Mouse (Mus musculus) CH12.LX (cell line): ENCODE results near the gene Tspan9. TPM values are rescaled to one million over a fixed set of nuclear protein-coding genes. Genes with fewer than 3 reads are reported as not detected.

ENCODE experiments used
- DNase-seq: peaks from one replicate; pipeline ENCODE4 v3.0.0-alpha.2; 2013; ENCODE audit errors: extremely low read depth
- H3K27ac ChIP-seq: 2 replicates; pipeline ENCODE4 v1.5.1; 2012; ENCODE audit warnings: low read depth, mild to moderate bottlenecking, control low read depth, moderate library complexity; ENCODE audit not compliant: insufficient read depth
- H3K27me3 ChIP-seq: replicated peaks from 2 replicates; pipeline ENCODE3; 2012; ENCODE audit warnings: inconsistent platforms
- H3K36me3 ChIP-seq, 2 experiments: replicated peaks in 1 of 2; 2 replicates each; pipeline versions ENCODE3 to v1.6.1; 2012; ENCODE audit warnings: inconsistent platforms in 1 of 2, low read length in 1 of 2, mild to moderate bottlenecking in 1 of 2, mixed read lengths in 1 of 2, moderate library complexity in 1 of 2; ENCODE audit not compliant: control insufficient read depth in 1 of 2, insufficient read depth in 1 of 2
- H3K4me1 ChIP-seq, 2 experiments: 2 replicates each; pipeline ENCODE4 v1.6.1; 2012; ENCODE audit warnings: inconsistent platforms in 1 of 2, moderate library complexity in 1 of 2; ENCODE audit not compliant: insufficient read depth in 2 of 2, control insufficient read depth in 1 of 2
- H3K4me2 ChIP-seq: 2 replicates; pipeline ENCODE4 v1.6.1; 2012; ENCODE audit warnings: low read depth, mild to moderate bottlenecking, control low read depth; ENCODE audit not compliant: poor library complexity, insufficient read depth, severe bottlenecking
- H3K4me3 ChIP-seq, 3 experiments: fragments of 150-350 bp in 1 of 3; sonication (generic) in 1 of 3; replicated peaks in 1 of 3; 2 replicates each; pipeline versions ENCODE3 to v1.5.1; 2011 to 2012; ENCODE audit warnings: low read depth in 2 of 3, low read length in 2 of 3, mild to moderate bottlenecking in 2 of 3, moderate library complexity in 2 of 3, control low read depth in 1 of 3, improper control_type of control experiment in 1 of 3, inconsistent platforms in 1 of 3, mixed read lengths in 1 of 3; ENCODE audit not compliant: poor library complexity in 1 of 3
- H3K79me2 ChIP-seq: replicated peaks from 2 replicates; pipeline ENCODE4 v1.6.1; 2012; ENCODE audit warnings: mild to moderate bottlenecking, moderate library complexity; ENCODE audit not compliant: control insufficient read depth, poor library complexity, insufficient read depth, severe bottlenecking; ENCODE audit errors: extremely low read depth
- H3K9ac ChIP-seq: 2 replicates; pipeline ENCODE4 v1.6.1; 2012; ENCODE audit warnings: low read depth, mild to moderate bottlenecking, control low read depth, moderate library complexity; ENCODE audit not compliant: insufficient read depth
- H3K9me3 ChIP-seq: replicated peaks from 2 replicates; pipeline ENCODE3; 2012; ENCODE audit warnings: low read length, inconsistent platforms, mixed read lengths
- CHD1 ChIP-seq: IDR thresholded peaks from 2 replicates; pipeline ENCODE4 v1.6.1; 2012; ENCODE audit warnings: low read depth, low read length, improper control_type of control experiment, inconsistent platforms
- CHD2 ChIP-seq: IDR thresholded peaks from 2 replicates; pipeline ENCODE4 v1.6.1; 2011; ENCODE audit warnings: low read length, improper control_type of control experiment
- CTCF ChIP-seq, 2 experiments: IDR thresholded peaks in 1 of 2; conservative IDR thresholded peaks in 1 of 2; 2 replicates each; pipeline ENCODE4 v1.5.1; 2011 to 2012; ENCODE audit warnings: low read depth in 2 of 2, low read length in 2 of 2, improper control_type of control experiment in 1 of 2, inconsistent platforms in 1 of 2, mild to moderate bottlenecking in 1 of 2, moderate library complexity in 1 of 2
- EP300 ChIP-seq: IDR thresholded peaks from 2 replicates; pipeline ENCODE4 v1.6.1; 2011; ENCODE audit warnings: low read length, improper control_type of control experiment
- IRF4 ChIP-seq: IDR thresholded peaks from 2 replicates; pipeline ENCODE4 v1.6.1; 2014; ENCODE audit warnings: low read depth, mild to moderate bottlenecking, inconsistent platforms, low read length, improper control_type of control experiment
- KAT2A ChIP-seq: IDR thresholded peaks from 2 replicates; pipeline ENCODE4 v1.6.1; 2012; ENCODE audit warnings: low read length, improper control_type of control experiment, inconsistent platforms; ENCODE audit not compliant: insufficient replicate concordance
- MAFK ChIP-seq: IDR thresholded peaks from 2 replicates; pipeline ENCODE4 v1.6.1; 2011; ENCODE audit warnings: low read length, improper control_type of control experiment; ENCODE audit not compliant: insufficient replicate concordance
- MAX ChIP-seq: IDR thresholded peaks from 2 replicates; pipeline ENCODE4 v1.6.1; 2011; ENCODE audit warnings: low read length, improper control_type of control experiment
- MEF2A ChIP-seq: IDR thresholded peaks from 2 replicates; pipeline ENCODE4 v1.6.1; 2014; ENCODE audit warnings: low read depth, mild to moderate bottlenecking, inconsistent platforms, low read length, improper control_type of control experiment, borderline replicate concordance
- MXI1 ChIP-seq: IDR thresholded peaks from 2 replicates; pipeline ENCODE4 v1.6.1; 2011; ENCODE audit warnings: mild to moderate bottlenecking, low read depth, low read length, improper control_type of control experiment
- MYC ChIP-seq: IDR thresholded peaks from 2 replicates; pipeline ENCODE4 v1.6.1; 2011; ENCODE audit warnings: low read depth, mild to moderate bottlenecking, improper control_type of control experiment, low read length
- PAX5 ChIP-seq: IDR thresholded peaks from 2 replicates; pipeline ENCODE4 v1.6.1; 2012; ENCODE audit warnings: low read length, inconsistent platforms, mixed read lengths
- POLR2A ChIP-seq: IDR thresholded peaks from 2 replicates; pipeline ENCODE4 v1.6.1; 2011; ENCODE audit warnings: low read depth, mild to moderate bottlenecking, improper control_type of control experiment, low read length
- POLR2AphosphoS2 ChIP-seq: IDR thresholded peaks from 2 replicates; pipeline ENCODE4 v1.6.1; 2011; ENCODE audit warnings: low read depth, low read length, improper control_type of control experiment
- RAD21 ChIP-seq: IDR thresholded peaks from 2 replicates; pipeline ENCODE4 v1.6.1; 2011; ENCODE audit warnings: low read depth, mild to moderate bottlenecking, low read length, improper control_type of control experiment, moderate library complexity
- RCOR1 ChIP-seq: conservative IDR thresholded peaks from 2 replicates; pipeline ENCODE4 v1.6.1; 2012; ENCODE audit warnings: low read depth, mild to moderate bottlenecking, inconsistent platforms, low read length, improper control_type of control experiment
- SIN3A ChIP-seq: IDR thresholded peaks from 2 replicates; pipeline ENCODE4 v1.6.1; 2012; ENCODE audit warnings: low read length, improper control_type of control experiment, inconsistent platforms
- SMC3 ChIP-seq: IDR thresholded peaks from 2 replicates; pipeline ENCODE4 v1.6.1; 2011; ENCODE audit warnings: low read depth, low read length, improper control_type of control experiment
- TBP ChIP-seq: conservative IDR thresholded peaks from 2 replicates; pipeline ENCODE4 v1.6.1; 2011; ENCODE audit warnings: low read depth, low read length, improper control_type of control experiment
- TCF12 ChIP-seq: IDR thresholded peaks from 2 replicates; pipeline ENCODE4 v1.6.1; 2014; ENCODE audit warnings: low read depth, mild to moderate bottlenecking, inconsistent platforms, low read length, improper control_type of control experiment
- USF1 ChIP-seq: IDR thresholded peaks from 2 replicates; pipeline ENCODE4 v1.6.1; 2014; ENCODE audit warnings: low read depth, mild to moderate bottlenecking, inconsistent platforms, low read length, improper control_type of control experiment
- USF2 ChIP-seq: conservative IDR thresholded peaks from 2 replicates; pipeline ENCODE4 v1.6.1; 2011; ENCODE audit warnings: low read depth, low read length, improper control_type of control experiment
- ZC3H11A ChIP-seq: IDR thresholded peaks from 2 replicates; pipeline ENCODE4 v1.6.1; 2012; ENCODE audit warnings: low read depth, mild to moderate bottlenecking, inconsistent platforms, low read length, improper control_type of control experiment
- ZKSCAN1 ChIP-seq: IDR thresholded peaks from 2 replicates; pipeline ENCODE4 v1.6.1; 2012; ENCODE audit warnings: low read depth, inconsistent platforms, low read length, improper control_type of control experiment, borderline replicate concordance
- ZMIZ1 ChIP-seq: IDR thresholded peaks from 2 replicates; pipeline ENCODE4 v1.6.1; 2012; ENCODE audit warnings: low read depth, mild to moderate bottlenecking, inconsistent platforms, low read length, improper control_type of control experiment
- ZNF384 ChIP-seq: IDR thresholded peaks from 2 replicates; pipeline ENCODE4 v1.6.1; 2012; ENCODE audit warnings: low read depth, low read length, improper control_type of control experiment, inconsistent platforms
- dilution Hi-C: fragments of 300-500 bp; cut with MboI; formaldehyde crosslinking; loops from 2 replicates; pipeline ENCODE4 v1.14.3; 2020; ENCODE audit warnings: low sequenced_read_pairs; ENCODE audit not compliant: extremely low pct_unique_long_range_greater_than_20kb, extremely low pct_ligation_motif_present
- in situ Hi-C: fragments of 300-500 bp; cut with MboI; formaldehyde crosslinking; loops from 3 replicates; pipeline ENCODE4 v1.14.3; 2019; ENCODE audit warnings: low sequenced_read_pairs, low pct_ligation_motif_present, low pct_unique_long_range_greater_than_20kb, mixed read lengths
- polyA plus RNA-seq: library from polyadenylated mRNA; unstranded; fragments of >175 nt; gene quantifications from 2 replicates; pipeline ENCODE4 v1.2.1, GENCODE M21; 2012; ENCODE audit warnings: low read depth; ENCODE audit not compliant: insufficient read length
- total RNA-seq, 2 experiments: library from RNA; depleted of rRNA; stranded (reverse); fragments of 300-350 nt in 1 of 2; fragments of >200 nt in 1 of 2; gene quantifications; 2 replicates each; pipeline ENCODE4 v1.2.3; 2012 to 2014

Gene Tspan9
- total and polyA plus RNA-seq, 3 experiments, result 0.40 to 0.98 (median 0.71) TPM

DNA sequence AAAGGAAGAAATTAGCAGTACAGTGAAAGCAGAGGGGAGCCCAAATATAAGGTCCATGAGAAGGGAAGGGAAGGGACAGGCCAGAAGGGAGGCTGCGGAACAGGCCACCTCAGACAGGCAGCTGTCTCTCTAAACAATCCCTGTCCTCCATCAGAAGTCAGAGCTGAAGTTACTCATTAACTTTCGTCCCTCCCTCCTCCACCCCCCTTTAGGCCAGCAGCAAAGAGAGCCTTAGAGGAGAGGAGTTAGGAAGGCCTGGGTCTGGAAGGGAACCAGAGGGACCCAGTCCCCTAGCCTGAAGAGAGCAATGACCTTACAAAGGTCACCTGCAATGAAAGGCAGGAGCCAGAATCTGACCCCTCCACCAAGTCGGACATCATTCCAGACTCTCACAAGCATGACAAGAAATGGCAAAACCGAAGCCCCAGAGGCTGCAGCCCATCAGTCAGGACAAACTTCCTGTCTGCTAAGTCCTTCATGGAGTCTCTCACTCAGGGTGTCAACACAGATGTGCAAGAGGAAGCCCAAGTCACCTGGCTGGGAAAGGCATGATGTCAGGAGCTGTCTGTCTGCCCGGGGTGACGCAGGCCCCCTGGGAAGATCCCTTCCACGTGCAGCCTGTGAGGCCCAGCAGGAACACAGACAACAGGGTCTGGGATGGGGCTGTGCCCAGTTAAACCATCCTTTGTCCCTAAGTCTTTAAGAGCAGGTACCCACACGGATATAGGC, 9.0 kb downstream of the Tspan9 start:
- no peaks in the 10 kb centered on the region for H3K79me2 ChIP-seq
- DNase-seq, result no peak
- no peaks in the 10 kb centered on the region for H3K9me3 ChIP-seq
- dilution Hi-C loops (no loop called here), in situ Hi-C loops (no loop called here)
- no peak overlapping the region for H3K27ac ChIP-seq
- H3K4me2 ChIP-seq, result no peak overlapping the region
- H3K4me1 ChIP-seq, result no peaks in the 10 kb centered on the region
- TF ChIP-seq MAX, result no peak
- no peak for TF ChIP-seq ZMIZ1
- no peak for TF ChIP-seq IRF4
- TF ChIP-seq MXI1, result no peak
- no peak for TF ChIP-seq ZKSCAN1
- TF ChIP-seq RCOR1, result no peak
- no peak overlapping the region for H3K4me3 ChIP-seq
- peaks cover 72% of the 10 kb centered on the region for H3K27me3 ChIP-seq
- no peak overlapping the region for H3K9ac ChIP-seq
- H3K36me3 ChIP-seq, result no peaks in the 10 kb centered on the region

DNA sequence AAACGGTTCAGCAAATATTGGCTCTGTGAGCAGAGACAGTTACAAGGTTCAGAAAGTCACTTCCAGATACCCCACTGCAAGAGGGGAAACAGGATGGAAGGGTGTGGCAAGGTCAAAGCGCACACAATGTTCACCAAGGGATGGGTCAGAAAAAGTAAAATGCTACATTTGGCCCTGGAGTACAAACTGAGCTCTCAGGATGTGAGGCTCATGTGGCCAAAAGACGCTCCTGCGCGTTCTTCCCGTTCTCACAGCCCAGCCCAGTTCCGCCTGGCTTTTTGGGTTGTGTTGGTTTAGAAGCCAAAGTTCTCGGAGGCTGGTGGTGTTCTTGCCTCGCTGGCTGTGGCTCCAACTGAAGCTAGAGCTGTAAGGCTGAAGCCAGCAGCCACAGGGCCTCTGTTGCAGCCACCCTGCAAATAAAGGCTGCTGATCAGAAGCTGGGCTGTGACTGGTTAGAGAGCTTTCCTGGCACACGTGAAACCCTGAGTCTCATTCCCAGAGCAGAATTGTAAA, 9.7 kb downstream of the Tspan9 start:
- H3K9me3 ChIP-seq, result no peaks in the 10 kb centered on the region
- in situ Hi-C loops (no loop called here), dilution Hi-C loops (no loop called here)
- H3K36me3 ChIP-seq, result no peaks in the 10 kb centered on the region
- no peak overlapping the region for H3K4me3 ChIP-seq
- peaks cover 73% of the 10 kb centered on the region for H3K27me3 ChIP-seq
- H3K79me2 ChIP-seq, result no peaks in the 10 kb centered on the region
- no peak overlapping the region for H3K9ac ChIP-seq
- H3K4me2 ChIP-seq, result no peak overlapping the region
- no peak overlapping the region for H3K27ac ChIP-seq
- no peak for DNase-seq
- TF ChIP-seq POLR2A, result no peak
- TF ChIP-seq ZNF384, result no peak
- TF ChIP-seq MXI1, result no peak
- TF ChIP-seq TCF12, result no peak
- no peak for TF ChIP-seq CHD2
- TF ChIP-seq MYC, result no peak
- no peak for TF ChIP-seq POLR2AphosphoS2
- no peak for TF ChIP-seq MAX
- no peaks in the 10 kb centered on the region for H3K4me1 ChIP-seq

DNA sequence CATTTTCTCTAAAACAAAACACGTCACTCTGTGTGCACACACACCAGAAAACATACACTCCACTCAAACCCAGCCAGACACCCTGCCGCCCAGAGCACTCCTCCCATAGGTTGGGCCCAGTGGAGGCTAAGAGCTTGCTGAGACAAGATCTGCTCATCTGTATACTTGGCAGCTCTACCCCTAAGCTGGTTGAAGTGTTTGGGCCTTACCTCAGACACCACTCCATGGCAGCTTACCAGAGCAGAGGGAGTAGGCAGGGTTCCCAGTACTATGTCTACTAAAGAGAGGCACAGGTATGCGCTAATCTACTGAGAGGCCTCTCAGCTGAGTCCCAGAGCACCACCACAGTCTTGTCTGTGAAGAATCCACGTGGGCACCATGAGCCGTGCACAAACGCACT, 10.8 kb downstream of the Tspan9 start:
- in situ Hi-C loops (no loop called here), dilution Hi-C loops (no loop called here)
- no peaks in the 10 kb centered on the region for H3K4me1 ChIP-seq
- H3K9me3 ChIP-seq, result no peaks in the 10 kb centered on the region
- peaks cover 75% of the 10 kb centered on the region for H3K27me3 ChIP-seq
- no peak overlapping the region for H3K4me2 ChIP-seq
- no peak overlapping the region for H3K27ac ChIP-seq
- H3K9ac ChIP-seq, result no peak overlapping the region
- H3K79me2 ChIP-seq, result no peaks in the 10 kb centered on the region
- TF ChIP-seq EP300 (no peak), MEF2A (no peak), MAX (no peak), ZC3H11A (no peak), SMC3 (no peak), RCOR1 (no peak), TBP (no peak), KAT2A (no peak), SIN3A (no peak), USF2 (no peak), PAX5 (no peak), USF1 (no peak), CHD1 (no peak), MAFK (no peak), CTCF (conservative IDR thresholded peaks at IDR 0.05 in 1 of 2, IDR thresholded peaks at IDR 0.05 in 1 of 2; ENCODE audit: low read depth in 2 of 2, low read length in 2 of 2) (no peak), RAD21 (no peak)
- no peak overlapping the region for H3K4me3 ChIP-seq
- no peaks in the 10 kb centered on the region for H3K36me3 ChIP-seq
- no peak for DNase-seq
